Mouse (Mus musculus) heart, embryonic 12.5 days (tissue): ENCODE measurements around the gene Zfp112. TPM values are rescaled to one million over a fixed set of nuclear protein-coding genes. Genes with fewer than 3 reads are reported as not detected.

Experiments
- ATAC-seq: fragments of 200-750 bp; cut with Nextera tagmentation; 2 replicates; pipeline ENCODE4 v1.8.0; 2017; ENCODE audit warnings: moderate TSS enrichment, moderate library complexity; ENCODE audit not compliant: insufficient number of reproducible peaks, low FRiP score
- H3K27ac ChIP-seq: fragments of 300-500 bp; sonication (generic); 2 replicates; pipeline ENCODE4 v1.5.1; 2016; ENCODE audit warnings: mild to moderate bottlenecking, moderate library complexity; ENCODE audit not compliant: poor library complexity, severe bottlenecking
- H3K27me3 ChIP-seq: fragments of 300-500 bp; sonication (generic); replicated peaks from 2 replicates; pipeline ENCODE4 v1.6.1; 2016; ENCODE audit warnings: mild to moderate bottlenecking, moderate library complexity
- H3K36me3 ChIP-seq: fragments of 300-500 bp; sonication (generic); 2 replicates; pipeline ENCODE4 v1.6.1; 2016; ENCODE audit warnings: mild to moderate bottlenecking, moderate library complexity
- H3K4me1 ChIP-seq: fragments of 300-500 bp; sonication (generic); replicated peaks from 2 replicates; pipeline ENCODE4 v1.6.1; 2016; ENCODE audit warnings: mild to moderate bottlenecking
- H3K4me2 ChIP-seq: fragments of 300-500 bp; sonication (generic); 2 replicates; pipeline ENCODE4 v1.6.1; 2016; ENCODE audit warnings: mild to moderate bottlenecking, moderate library complexity
- H3K4me3 ChIP-seq: fragments of 300-500 bp; sonication (generic); 2 replicates; pipeline ENCODE4 v1.5.1; 2016; ENCODE audit warnings: mild to moderate bottlenecking
- H3K9ac ChIP-seq: fragments of 300-500 bp; sonication (generic); 2 replicates; pipeline ENCODE4 v1.6.1; 2016; ENCODE audit warnings: mild to moderate bottlenecking, moderate library complexity
- H3K9me3 ChIP-seq: fragments of 300-500 bp; sonication (generic); replicated peaks from 2 replicates; pipeline ENCODE4 v1.6.1; 2016; ENCODE audit warnings: mild to moderate bottlenecking, moderate library complexity
- WGBS: fragments of 180-500 bp; shearing (Covaris S2); methylation state at CpG from one replicate; pipeline ENCODE4 v1.1.7; 2016; 5-methylcytosine and 5-hydroxymethylcytosine counted together
- polyA plus RNA-seq: library from polyadenylated mRNA; unstranded; fragments of >200 nt; fragmentation: Nextera tagmentation; extraction: Ambion mirVana; gene quantifications from 2 replicates; pipeline ENCODE4 v1.2.1, GENCODE M21; 2016

Zfp112 gene
- polyA plus RNA-seq, 1 experiment from 2014 or later = 4.2 TPM

DNA sequence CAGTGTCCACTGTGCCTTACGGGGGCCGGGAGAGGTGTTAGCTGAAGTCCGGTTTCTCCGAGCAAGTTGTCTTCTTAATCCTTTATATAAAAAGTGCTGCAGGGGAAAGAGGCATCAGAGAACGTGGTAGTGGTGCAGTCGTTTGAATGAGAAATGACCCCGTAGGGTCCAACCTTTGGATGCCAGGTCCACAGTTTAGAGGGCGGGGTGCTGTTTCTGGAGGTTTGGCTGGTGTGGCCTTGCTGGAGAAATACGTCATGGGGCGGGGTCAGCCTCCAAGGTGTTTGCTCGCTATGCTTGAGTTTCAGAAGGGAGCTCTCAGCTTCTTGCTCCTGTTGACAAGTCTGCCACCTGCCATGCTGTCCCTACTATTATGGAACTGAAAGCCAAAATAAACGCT lies 887 bp downstream of the Zfp112 start:
- WGBS = 14% methylated on average over 12 of the region's 12 CpGs
- Histone ChIP-seq H3K27me3 (no peaks in the 10 kb centered on the region), H3K4me1 (peaks cover 5% of the 10 kb centered on the region), H3K4me2 (peak overlapping the region; percentile 79), H3K4me3 (peak overlapping the region; percentile 84), H3K9me3 (peaks cover 13% of the 10 kb centered on the region), H3K9ac (peak overlapping the region; percentile 80), H3K36me3 (peaks cover 17% of the 10 kb centered on the region), H3K27ac (peak overlapping the region; percentile 71)
- peak; percentile 61; the same call in 1 of the 2 replicates for ATAC-seq

DNA sequence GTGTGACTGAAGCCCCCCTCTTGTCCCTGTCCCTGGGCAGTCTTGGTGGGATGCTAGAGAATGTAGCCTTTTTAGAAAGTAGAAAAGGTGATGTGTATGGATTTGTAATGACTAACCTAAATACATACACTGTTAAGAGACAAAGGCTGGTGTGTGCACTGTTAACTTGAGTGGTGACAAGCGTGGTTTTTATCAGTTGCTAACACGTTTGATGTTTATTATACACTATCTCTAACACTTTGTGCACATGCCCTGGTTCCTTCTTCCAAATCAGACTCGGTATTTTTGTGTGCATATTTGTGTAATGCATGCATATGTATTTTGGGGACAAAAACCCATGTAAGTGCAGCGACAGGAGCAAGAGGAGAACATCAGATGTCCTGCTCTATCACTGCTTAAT lies 4.5 kb downstream of the Zfp112 start:
- Histone ChIP-seq H3K27ac (no peak overlapping the region), H3K4me1 (peaks cover 5% of the 10 kb centered on the region), H3K36me3 (peaks cover 10% of the 10 kb centered on the region; the same call in 1 of the 2 replicates), H3K4me2 (no peak overlapping the region), H3K9ac (no peak overlapping the region), H3K9me3 (no peaks in the 10 kb centered on the region), H3K27me3 (no peaks in the 10 kb centered on the region), H3K4me3 (no peak overlapping the region)
- ATAC-seq = no peak
- WGBS = 64% methylated on average over 4 of the region's 4 CpGs

DNA sequence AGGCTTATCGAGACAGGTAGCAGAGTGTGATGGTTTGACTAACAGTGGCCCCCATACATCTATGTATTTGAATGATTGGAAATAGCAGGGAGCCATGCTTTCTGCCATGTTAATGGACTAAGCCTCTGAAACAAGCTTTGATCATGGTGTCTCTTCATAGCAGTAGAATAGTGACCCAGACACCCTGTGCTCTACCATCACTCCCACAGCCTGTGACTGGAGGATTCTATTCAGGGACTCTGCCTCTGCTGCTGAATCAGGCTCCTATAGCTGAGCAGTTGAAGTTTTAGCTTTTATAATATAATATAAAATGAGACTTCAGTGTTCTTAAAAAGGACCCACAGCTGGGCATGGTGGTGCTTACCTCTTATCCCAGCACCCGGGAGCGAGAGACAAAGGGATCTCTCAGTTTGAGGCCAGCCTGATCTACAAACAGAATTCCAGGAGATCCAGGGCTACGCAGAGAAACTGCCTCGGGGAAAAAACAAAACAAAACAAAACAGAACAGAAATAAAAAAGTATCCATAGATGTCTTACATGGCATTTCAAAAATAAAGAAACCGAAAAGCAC lies 21.4 kb downstream of the Zfp112 start:
- peaks cover 27% of the 10 kb centered on the region for H3K36me3 ChIP-seq
- 19% methylated on average over 6 of the region's 6 CpGs for WGBS
- no peak overlapping the region for H3K27ac ChIP-seq
- peak overlapping the region; percentile 89 for H3K9ac ChIP-seq
- ATAC-seq = no peak
- H3K4me3 ChIP-seq = peak overlapping the region; percentile 91
- peaks cover 11% of the 10 kb centered on the region for H3K4me1 ChIP-seq
- peak overlapping the region; percentile 87 for H3K4me2 ChIP-seq
- no peaks in the 10 kb centered on the region for H3K9me3 ChIP-seq
- no peaks in the 10 kb centered on the region for H3K27me3 ChIP-seq

DNA sequence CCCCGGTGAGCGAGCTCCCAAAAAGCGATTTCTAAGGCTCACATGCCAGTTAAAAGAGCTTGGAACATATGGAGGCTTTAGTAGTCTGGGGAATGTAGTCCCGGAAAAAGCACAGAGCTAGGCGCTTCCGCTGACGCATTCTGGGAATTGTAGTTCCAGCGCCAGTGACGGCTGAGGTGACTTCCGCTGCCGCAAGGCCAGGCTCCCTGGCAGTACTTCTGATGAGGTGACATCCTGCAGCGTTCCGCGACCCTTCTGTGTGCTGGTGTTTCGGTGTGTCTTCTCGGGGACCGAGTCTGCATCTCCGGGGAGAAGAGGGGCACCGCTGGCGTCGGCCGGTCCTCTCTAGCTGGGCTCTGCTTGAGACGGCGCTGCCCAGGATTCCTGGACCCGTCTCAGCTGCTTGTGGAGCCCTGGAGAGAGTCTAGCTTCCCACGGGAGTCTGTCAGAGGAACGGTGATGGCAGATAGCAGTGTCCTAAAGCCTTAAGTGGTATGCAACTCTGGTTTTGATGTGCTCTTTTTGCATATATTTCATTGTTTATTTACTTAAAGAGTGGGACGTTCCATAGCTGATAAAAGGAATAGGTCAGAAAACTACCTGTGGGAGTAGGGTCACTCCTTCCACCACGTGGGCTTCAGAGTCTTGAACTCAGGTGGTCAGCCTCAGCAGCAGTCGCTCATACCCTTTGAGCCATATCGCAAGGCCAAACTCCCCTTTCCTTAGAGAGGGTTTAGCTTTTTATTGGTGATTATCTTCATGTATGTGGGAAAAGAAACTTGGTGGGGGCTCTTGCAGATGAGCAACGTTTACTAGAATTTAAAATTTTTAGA lies 22.1 kb downstream of the Zfp112 start, which contains the start of gene Zfp235:
TSS of gene Zfp235 (plus strand) at position 174 of the 833 bp plus-strand sequence.
- Histone ChIP-seq H3K4me1 (peaks cover 11% of the 10 kb centered on the region), H3K9ac (peak within 1 kb of the TSS; percentile 89), H3K4me2 (peak within 1 kb of the TSS; percentile 87), H3K36me3 (peaks cover 34% of the 10 kb centered on the region), H3K4me3 (peak within 1 kb of the TSS; percentile 91), H3K27ac (0 out of 2 replicates have a peak within 1 kb of the TSS, but pooled peaks have one; percentile 19), H3K27me3 (no peaks in the 10 kb centered on the region), H3K9me3 (no peaks in the 10 kb centered on the region)
- peak; percentile 94 for ATAC-seq
- WGBS = 2% methylated on average over 32 of the region's 32 CpGs

DNA sequence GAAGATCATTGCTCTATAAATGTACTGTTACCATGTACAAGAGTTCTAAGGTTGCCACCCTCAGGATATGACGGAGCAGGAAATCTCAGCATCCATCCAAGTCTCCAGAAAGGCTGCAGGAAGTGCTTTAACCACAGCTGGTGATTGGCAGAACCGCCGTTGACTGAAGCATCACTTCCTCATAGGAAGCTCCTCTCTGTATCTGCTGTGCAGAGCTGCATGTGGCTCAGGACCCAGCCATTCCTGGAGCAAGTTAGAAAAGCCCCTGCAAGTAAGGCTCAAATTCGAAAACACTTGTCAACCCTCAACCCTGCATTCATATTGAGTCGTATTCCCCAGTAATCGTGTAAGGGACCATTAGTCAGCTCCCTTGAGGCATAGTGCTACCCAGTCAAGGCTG lies 30.5 kb downstream of the Zfp112 start:
- Histone ChIP-seq H3K9ac (no peak overlapping the region), H3K27ac (no peak overlapping the region), H3K9me3 (peaks cover 23% of the 10 kb centered on the region), H3K4me2 (no peak overlapping the region), H3K4me3 (no peak overlapping the region), H3K4me1 (no peaks in the 10 kb centered on the region), H3K36me3 (peaks cover 52% of the 10 kb centered on the region), H3K27me3 (no peaks in the 10 kb centered on the region)
- WGBS = 85% methylated on average over 6 of the region's 6 CpGs
- ATAC-seq = no peak

DNA sequence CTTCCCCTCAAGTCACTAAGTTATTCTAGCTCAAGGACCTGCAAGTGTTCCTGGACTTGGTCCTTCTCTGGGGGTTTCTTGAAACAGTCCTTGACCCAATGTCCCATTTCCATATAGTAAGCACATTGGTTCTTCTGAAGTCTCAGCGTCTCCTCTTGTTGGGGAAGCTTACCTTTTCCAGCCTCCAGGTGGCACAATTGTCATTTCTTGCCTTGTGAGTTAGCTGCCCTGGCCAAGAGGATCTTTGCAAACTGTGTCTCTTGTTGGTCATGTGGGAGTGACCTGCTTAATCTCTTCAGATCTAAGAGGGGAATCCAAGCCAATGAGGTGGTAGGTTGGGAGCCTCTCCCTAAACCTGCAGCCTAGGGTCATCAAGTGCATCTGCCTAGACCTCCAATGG lies 41.2 kb downstream of the Zfp112 start:
- Histone ChIP-seq H3K4me1 (no peaks in the 10 kb centered on the region), H3K36me3 (no peaks in the 10 kb centered on the region), H3K4me2 (no peak overlapping the region), H3K9ac (no peak overlapping the region), H3K4me3 (no peak overlapping the region), H3K9me3 (peaks cover 8% of the 10 kb centered on the region; the same call in 1 of the 2 replicates), H3K27ac (no peak overlapping the region), H3K27me3 (0 out of 2 replicates have a peak, but pooled peaks cover 3% of the 10 kb centered on the region)
- 11% methylated on average over 1 of the region's 1 CpGs for WGBS
- no peak for ATAC-seq

DNA sequence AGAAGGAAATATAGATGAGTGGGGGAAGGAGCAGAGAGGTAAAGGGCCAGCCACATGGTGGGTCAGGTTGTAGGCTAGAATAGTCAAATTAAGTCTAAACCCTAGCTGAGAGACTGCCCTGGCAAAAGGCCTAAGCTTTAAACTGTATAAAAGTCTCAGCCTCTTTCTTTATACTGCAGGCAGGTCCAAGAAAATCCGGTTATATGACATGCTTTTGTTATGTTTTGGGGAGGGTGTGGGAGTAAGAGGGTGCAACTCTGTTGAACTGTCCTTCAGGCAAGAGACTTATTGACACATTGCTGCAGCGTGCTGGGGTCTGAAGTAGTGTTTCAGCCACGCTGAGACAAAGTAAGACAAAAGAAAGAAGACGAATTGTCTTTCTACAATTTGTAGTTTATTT lies 60.1 kb downstream of the Zfp112 start:
- no peak overlapping the region for H3K9ac ChIP-seq
- no peak for ATAC-seq
- no peaks in the 10 kb centered on the region for H3K36me3 ChIP-seq
- no peaks in the 10 kb centered on the region for H3K27me3 ChIP-seq
- no peak overlapping the region for H3K4me2 ChIP-seq
- no peaks in the 10 kb centered on the region for H3K9me3 ChIP-seq
- 67% methylated on average over 4 of the region's 4 CpGs for WGBS
- H3K4me3 ChIP-seq = no peak overlapping the region
- no peaks in the 10 kb centered on the region for H3K4me1 ChIP-seq
- no peak overlapping the region for H3K27ac ChIP-seq

DNA sequence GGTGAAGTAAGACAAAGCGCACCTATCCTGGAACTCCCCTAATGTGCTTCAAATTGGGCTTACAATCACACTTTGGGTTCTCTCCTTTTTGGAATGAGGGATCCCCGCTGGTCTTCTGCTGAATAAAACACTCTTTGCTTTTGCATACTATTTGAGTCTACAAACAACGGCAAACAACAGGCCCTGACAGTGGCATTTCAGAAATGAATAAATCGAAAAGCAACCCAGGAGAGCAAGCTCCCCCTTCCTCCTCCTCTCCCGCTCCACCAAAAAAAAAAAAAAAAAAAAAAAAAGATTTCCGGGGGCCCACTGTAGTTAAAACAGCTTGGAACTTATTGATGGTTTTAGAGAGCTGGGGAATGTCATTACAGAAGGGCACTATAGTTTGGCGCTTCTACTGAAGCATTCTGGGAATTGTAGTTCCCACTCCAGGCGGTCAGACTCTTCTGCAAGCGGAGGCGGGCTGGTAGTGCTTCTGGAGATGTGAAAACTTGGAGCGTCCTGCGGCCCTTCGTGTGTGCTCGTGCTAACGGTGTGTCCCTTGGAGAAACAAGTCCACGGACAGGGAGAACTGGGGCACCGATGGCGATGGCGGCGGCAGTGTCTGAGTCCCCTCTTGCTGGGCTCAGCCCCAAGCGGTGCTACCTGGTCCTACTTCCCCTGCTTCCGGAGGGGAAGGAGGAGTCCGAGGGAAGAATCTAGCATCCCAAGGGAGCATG lies 62.7 kb downstream of the Zfp112 start, which contains the start of gene Zfp114:
TSS of gene Zfp114 (plus strand) at position 443 of the 719 bp plus-strand sequence.
- Histone ChIP-seq H3K4me1 (peaks cover 8% of the 10 kb centered on the region), H3K4me2 (peak within 1 kb of the TSS; percentile 64), H3K27me3 (no peaks in the 10 kb centered on the region), H3K36me3 (0 out of 2 replicates have a peak, but pooled peaks cover 4% of the 10 kb centered on the region), H3K4me3 (peak within 1 kb of the TSS; percentile 63), H3K9ac (peak within 1 kb of the TSS; percentile 74), H3K27ac (no peak within 1 kb of the TSS), H3K9me3 (no peaks in the 10 kb centered on the region)
- ATAC-seq = peak; percentile 58
- WGBS = 13% methylated on average over 23 of the region's 23 CpGs

DNA sequence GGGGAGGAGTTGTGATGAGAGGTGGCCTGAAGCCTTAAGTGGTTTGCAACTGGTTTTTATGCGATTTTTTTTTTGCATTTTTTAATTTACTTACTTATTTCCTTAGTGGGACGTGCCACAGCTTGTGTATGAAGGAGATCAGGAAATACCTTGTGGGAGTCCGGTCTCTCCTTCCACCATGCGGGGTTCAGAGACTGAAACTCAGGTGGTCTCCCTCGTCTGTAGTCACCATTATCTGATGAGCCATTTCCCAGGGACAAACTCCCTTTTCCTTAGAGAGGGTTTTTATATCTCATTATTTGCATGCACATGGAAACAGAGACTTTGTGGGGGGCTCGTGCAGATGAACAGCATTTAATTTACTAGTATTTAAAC lies 63.2 kb downstream of the Zfp112 start:
- Histone ChIP-seq H3K36me3 (0 out of 2 replicates have a peak, but pooled peaks cover 4% of the 10 kb centered on the region), H3K4me2 (peak overlapping the region; percentile 64), H3K9me3 (no peaks in the 10 kb centered on the region), H3K9ac (peak overlapping the region; percentile 74), H3K27me3 (no peaks in the 10 kb centered on the region), H3K27ac (no peak overlapping the region), H3K4me1 (peaks cover 8% of the 10 kb centered on the region), H3K4me3 (peak overlapping the region; percentile 63)
- 0 out of 2 replicates have a peak, but pooled peaks have one; percentile 3 for ATAC-seq
- 51% methylated on average over 6 of the region's 6 CpGs for WGBS
